Mouse (Mus musculus): Measurements from ENCODE around the gene Lct.
"Not testable (repeated sequence)": the region's sequence is repeated elsewhere in the genome, so short reads cannot be mapped to it uniquely, and the experiment has no call there.

Lct gene

GRCm38 (mm10) chr1:128328218-128328617, at the start of gene Lct:
Gene Lct (minus strand): TSS chr1:128328318.
- in situ Hi-C loops (cut with MboI, MseI): no loop called here

GRCm38 (mm10) chr1:128376841-128377240, 48.7 kb upstream of the Lct start:
- in situ Hi-C loops (cut with MboI, MseI): loop anchor here (5.0 kb wide), 1 partner anchor 100 kb away; no protein-coding TSS in a partner anchor

- in situ Hi-C loops (cut with MboI, MseI): loop anchor here (5.0 kb wide), 1 partner anchor 450 kb away; no protein-coding TSS in a partner anchor
Measured at GRCm38 (mm10) chr1:128372143-128372860, 44.2 kb upstream of the Lct start.

- in situ Hi-C loops (cut with MboI, MseI): no loop called here
Measured at GRCm38 (mm10) chr1:128368732-128369441, 40.8 kb upstream of the Lct start.

- in situ Hi-C loops (cut with MboI, MseI): no loop called here
Measured at GRCm38 (mm10) chr1:128360601-128361000, 32.5 kb upstream of the Lct start.

GRCm38 (mm10) chr1:128359554-128360376, 31.6 kb upstream of the Lct start, which contains the start of gene Mcm6:
Gene Mcm6 (minus strand): TSS chr1:128359664.
- in situ Hi-C loops (cut with MboI, MseI): no loop called here

- in situ Hi-C loops (cut with MboI, MseI): no loop called here
Measured at GRCm38 (mm10) chr1:128358916-128359553, 30.9 kb upstream of the Lct start.

- in situ Hi-C loops (cut with MboI, MseI): no loop called here
Measured at GRCm38 (mm10) chr1:128358276-128358675, 30.2 kb upstream of the Lct start.

- in situ Hi-C loops (cut with MboI, MseI): no loop called here
Measured at GRCm38 (mm10) chr1:128357452-128357851, 29.3 kb upstream of the Lct start.

GRCm38 (mm10) chr1:128353092-128353491, 25.0 kb upstream of the Lct start:
- in situ Hi-C loops (cut with MboI, MseI): no loop called here

GRCm38 (mm10) chr1:128344232-128344631, 16.1 kb upstream of the Lct start:
- in situ Hi-C loops (cut with MboI, MseI): no loop called here

- in situ Hi-C loops (cut with MboI, MseI): no loop called here
Measured at GRCm38 (mm10) chr1:128337708-128338320, 9.7 kb upstream of the Lct start.

GRCm38 (mm10) chr1:128330313-128330712, 2.2 kb upstream of the Lct start:
- in situ Hi-C loops (cut with MboI, MseI): loop anchor here (5.0 kb wide), 1 partner anchor 63 kb away; no protein-coding TSS in a partner anchor

GRCm38 (mm10) chr1:128327165-128327564, 953 bp downstream of the Lct start:
- in situ Hi-C loops (cut with MboI, MseI): no loop called here

- in situ Hi-C loops (cut with MboI, MseI): no loop called here
Measured at GRCm38 (mm10) chr1:128324776-128325175, 3.3 kb downstream of the Lct start.

- in situ Hi-C loops (cut with MboI, MseI): no loop called here
Measured at GRCm38 (mm10) chr1:128323026-128323643, 5.0 kb downstream of the Lct start.

- in situ Hi-C loops (cut with MboI, MseI): not testable (repeated sequence)
Measured at GRCm38 (mm10) chr1:128319266-128319665, 8.9 kb downstream of the Lct start.

GRCm38 (mm10) chr1:128314665-128315064, 13.5 kb downstream of the Lct start:
- in situ Hi-C loops (cut with MboI, MseI): no loop called here

- in situ Hi-C loops (cut with MboI, MseI): no loop called here
Measured at GRCm38 (mm10) chr1:128309043-128309442, 19.1 kb downstream of the Lct start.

- in situ Hi-C loops (cut with MboI, MseI): no loop called here
Measured at GRCm38 (mm10) chr1:128303900-128304299, 24.2 kb downstream of the Lct start.
